Mouse (Mus musculus) liver, postnatal 0 days (tissue): Measurements from ENCODE around the gene Msln.

Experiments
- CTCF ChIP-seq: sonication (generic); IDR thresholded peaks from 2 replicates; pipeline ENCODE4 v1.5.1; 2016; ENCODE audit warnings: antibody characterized with exemption, low read depth
- EP300 ChIP-seq: IDR thresholded peaks from 2 replicates; pipeline ENCODE4 v1.6.1; 2016; ENCODE audit warnings: antibody characterized with exemption, low read depth, mild to moderate bottlenecking

- TF ChIP-seq CTCF (no peak), EP300 (0 out of 2 replicates have a peak, but pooled peaks have one; percentile 12)
These were observed 37.8 kb upstream of the Msln start for GRCm38 (mm10) chr17:25791843-25792527.
